Mouse (Mus musculus): ENCODE results near the gene Ston2.
A peak's percentile ranks its signal among the peaks of the same experiment; 100 is the strongest.

The Ston2 gene

GRCm38 (mm10) chr12:91660640-91661417 lies 127.4 kb downstream of the Ston2 start:
- no peak for DNase-seq (ENCODE audit: low read depth)

- DNase-seq (ENCODE audit: low read depth): no peak
Measured at GRCm38 (mm10) chr12:91654399-91655122, 133.6 kb downstream of the Ston2 start.

GRCm38 (mm10) chr12:91648426-91648825 lies 139.8 kb downstream of the Ston2 start:
- no peak for DNase-seq (ENCODE audit: low read depth)

GRCm38 (mm10) chr12:91645361-91646123 lies 142.6 kb downstream of the Ston2 start:
- no peak for DNase-seq (ENCODE audit: low read depth)

GRCm38 (mm10) chr12:91643221-91643620 lies 145.0 kb downstream of the Ston2 start:
- no peak for DNase-seq (ENCODE audit: low read depth)

GRCm38 (mm10) chr12:91642426-91643093 lies 145.6 kb downstream of the Ston2 start:
- no peak for DNase-seq (ENCODE audit: low read depth)

GRCm38 (mm10) chr12:91641631-91642141 lies 146.5 kb downstream of the Ston2 start:
- DNase-seq (ENCODE audit: low read depth): no peak

- DNase-seq (ENCODE audit: low read depth): no peak
Measured at GRCm38 (mm10) chr12:91641133-91641532, 147.1 kb downstream of the Ston2 start.

GRCm38 (mm10) chr12:91640712-91641111 lies 147.5 kb downstream of the Ston2 start:
- peak; percentile 65 for DNase-seq (ENCODE audit: low read depth)

GRCm38 (mm10) chr12:91638351-91638750 lies 149.8 kb downstream of the Ston2 start:
- no peak for DNase-seq (ENCODE audit: low read depth)

- DNase-seq (ENCODE audit: low read depth): no peak
Measured at GRCm38 (mm10) chr12:91637136-91637909, 150.9 kb downstream of the Ston2 start.

GRCm38 (mm10) chr12:91626482-91626881 lies 161.7 kb downstream of the Ston2 start:
- DNase-seq (ENCODE audit: low read depth): no peak

- peak; percentile 63 for DNase-seq (ENCODE audit: low read depth)
Measured at GRCm38 (mm10) chr12:91625013-91625412, 163.2 kb downstream of the Ston2 start.

GRCm38 (mm10) chr12:91609425-91609824 lies 178.8 kb downstream of the Ston2 start:
- no peak for DNase-seq (ENCODE audit: low read depth)

- DNase-seq (ENCODE audit: low read depth): no peak
Measured at GRCm38 (mm10) chr12:91607678-91608077, 180.5 kb downstream of the Ston2 start.

- DNase-seq (ENCODE audit: low read depth): no peak
Measured at GRCm38 (mm10) chr12:91606651-91607050, 181.5 kb downstream of the Ston2 start.

GRCm38 (mm10) chr12:91604600-91604999 lies 183.6 kb downstream of the Ston2 start:
- no peak for DNase-seq (ENCODE audit: low read depth)

- DNase-seq (ENCODE audit: low read depth): no peak
Measured at GRCm38 (mm10) chr12:91592128-91592527, 196.1 kb downstream of the Ston2 start.

GRCm38 (mm10) chr12:91591191-91591590 lies 197.0 kb downstream of the Ston2 start:
- DNase-seq (ENCODE audit: low read depth): no peak

GRCm38 (mm10) chr12:91590716-91591115 lies 197.5 kb downstream of the Ston2 start:
- no peak for DNase-seq (ENCODE audit: low read depth)
